Mouse (Mus musculus): ENCODE data around the gene Olfr1459. TPM values are rescaled to one million over a fixed set of nuclear protein-coding genes. Genes with fewer than 3 reads are reported as not detected.

Olfr1459 gene
- not detected for polyA plus RNA-seq (2015; fragmentation: Illumina TruSeq; extraction: RNeasy Lipid Tissue Mini Kit (QIAGEN cat#74804); ENCODE audit: insufficient read depth, low read depth, low replicate concordance)

GRCm38 (mm10) chr19:13149449-13149848 lies at the start of gene Olfr1459:
Gene Olfr1459 (minus strand): TSS chr19:13149549.

GRCm38 (mm10) chr19:13185434-13185833 lies 36.1 kb upstream of the Olfr1459 start, which contains the start of gene Olfr1462:
Gene Olfr1462 (plus strand): TSS chr19:13185734.

GRCm38 (mm10) chr19:13162700-13163099 lies 13.4 kb upstream of the Olfr1459 start, which contains the start of gene Olfr1461:
Gene Olfr1461 (plus strand): TSS chr19:13163000.

GRCm38 (mm10) chr19:13106675-13107074 lies 42.7 kb downstream of the Olfr1459 start, which contains the start of gene Olfr1458:
Gene Olfr1458 (minus strand): TSS chr19:13106775.

GRCm38 (mm10) chr19:13097791-13098190 lies 51.6 kb downstream of the Olfr1459 start, which contains the start of gene Olfr1457:
Gene Olfr1457 (minus strand): TSS chr19:13097891.

Other genes with a start within 250 kb of the Olfr1459 start
- gene Olfr1447, start 245.8 kb downstream of the Olfr1459 start, polyA plus RNA-seq (2015; fragmentation: Illumina TruSeq; extraction: RNeasy Lipid Tissue Mini Kit (QIAGEN cat#74804); ENCODE audit: insufficient read depth, low read depth, low replicate concordance) = not detected
- gene Olfr1448, start 225.1 kb downstream of the Olfr1459 start, polyA plus RNA-seq (2015; fragmentation: Illumina TruSeq; extraction: RNeasy Lipid Tissue Mini Kit (QIAGEN cat#74804); ENCODE audit: insufficient read depth, low read depth, low replicate concordance) = not detected
- not detected for gene Olfr1449, start 218.7 kb downstream of the Olfr1459 start, polyA plus RNA-seq (2015; fragmentation: Illumina TruSeq; extraction: RNeasy Lipid Tissue Mini Kit (QIAGEN cat#74804); ENCODE audit: insufficient read depth, low read depth, low replicate concordance)
- gene Olfr1450, start 199.3 kb downstream of the Olfr1459 start, polyA plus RNA-seq (2015; fragmentation: Illumina TruSeq; extraction: RNeasy Lipid Tissue Mini Kit (QIAGEN cat#74804); ENCODE audit: insufficient read depth, low read depth, low replicate concordance) = not detected
- not detected for gene Olfr1451, start 154.5 kb downstream of the Olfr1459 start, polyA plus RNA-seq (2015; fragmentation: Illumina TruSeq; extraction: RNeasy Lipid Tissue Mini Kit (QIAGEN cat#74804); ENCODE audit: insufficient read depth, low read depth, low replicate concordance)
- not detected for gene Olfr1453, start 121.2 kb downstream of the Olfr1459 start, polyA plus RNA-seq (2015; fragmentation: Illumina TruSeq; extraction: RNeasy Lipid Tissue Mini Kit (QIAGEN cat#74804); ENCODE audit: insufficient read depth, low read depth, low replicate concordance)
- not detected for gene Olfr1454, start 88.9 kb downstream of the Olfr1459 start, polyA plus RNA-seq (2015; fragmentation: Illumina TruSeq; extraction: RNeasy Lipid Tissue Mini Kit (QIAGEN cat#74804); ENCODE audit: insufficient read depth, low read depth, low replicate concordance)
- not detected for gene Olfr1457, start 51.7 kb downstream of the Olfr1459 start, polyA plus RNA-seq (2015; fragmentation: Illumina TruSeq; extraction: RNeasy Lipid Tissue Mini Kit (QIAGEN cat#74804); ENCODE audit: insufficient read depth, low read depth, low replicate concordance)
- not detected for gene Olfr1458, start 42.8 kb downstream of the Olfr1459 start, polyA plus RNA-seq (2015; fragmentation: Illumina TruSeq; extraction: RNeasy Lipid Tissue Mini Kit (QIAGEN cat#74804); ENCODE audit: insufficient read depth, low read depth, low replicate concordance)
- gene Olfr1461, start 13.5 kb upstream of the Olfr1459 start, polyA plus RNA-seq (2015; fragmentation: Illumina TruSeq; extraction: RNeasy Lipid Tissue Mini Kit (QIAGEN cat#74804); ENCODE audit: insufficient read depth, low read depth, low replicate concordance) = not detected
- not detected for gene Olfr1462, start 36.2 kb upstream of the Olfr1459 start, polyA plus RNA-seq (2015; fragmentation: Illumina TruSeq; extraction: RNeasy Lipid Tissue Mini Kit (QIAGEN cat#74804); ENCODE audit: insufficient read depth, low read depth, low replicate concordance)
- not detected for gene Olfr1463, start 81.8 kb upstream of the Olfr1459 start, polyA plus RNA-seq (2015; fragmentation: Illumina TruSeq; extraction: RNeasy Lipid Tissue Mini Kit (QIAGEN cat#74804); ENCODE audit: insufficient read depth, low read depth, low replicate concordance)
- not detected for gene Olfr1465, start 166.0 kb upstream of the Olfr1459 start, polyA plus RNA-seq (2015; fragmentation: Illumina TruSeq; extraction: RNeasy Lipid Tissue Mini Kit (QIAGEN cat#74804); ENCODE audit: insufficient read depth, low read depth, low replicate concordance)
- not detected for gene Olfr1466, start 189.3 kb upstream of the Olfr1459 start, polyA plus RNA-seq (2015; fragmentation: Illumina TruSeq; extraction: RNeasy Lipid Tissue Mini Kit (QIAGEN cat#74804); ENCODE audit: insufficient read depth, low read depth, low replicate concordance)
- gene Olfr1467, start 212.7 kb upstream of the Olfr1459 start, polyA plus RNA-seq (2015; fragmentation: Illumina TruSeq; extraction: RNeasy Lipid Tissue Mini Kit (QIAGEN cat#74804); ENCODE audit: insufficient read depth, low read depth, low replicate concordance) = not detected

Measured in pancreas, adult 10 weeks (tissue).